Mouse (Mus musculus) brain, embryonic 14.5 days (tissue): ENCODE results near the gene Msmo1.

Experiments used
- CTCF ChIP-seq: fragments of 200-500 bp; IDR thresholded peaks from 2 replicates; pipeline ENCODE4 v1.5.1; 2012; ENCODE audit warnings: inconsistent platforms, mild to moderate bottlenecking, moderate library complexity, borderline replicate concordance; ENCODE audit not compliant: insufficient read depth, insufficient read length; ENCODE audit errors: extremely low read depth
- POLR2A ChIP-seq: fragments of 200-500 bp; IDR thresholded peaks from 2 replicates; pipeline ENCODE4 v1.6.1; 2012; ENCODE audit warnings: mild to moderate bottlenecking, inconsistent platforms, borderline replicate concordance; ENCODE audit not compliant: poor library complexity, insufficient read depth, insufficient read length, severe bottlenecking; ENCODE audit errors: extremely low read depth

DNA sequence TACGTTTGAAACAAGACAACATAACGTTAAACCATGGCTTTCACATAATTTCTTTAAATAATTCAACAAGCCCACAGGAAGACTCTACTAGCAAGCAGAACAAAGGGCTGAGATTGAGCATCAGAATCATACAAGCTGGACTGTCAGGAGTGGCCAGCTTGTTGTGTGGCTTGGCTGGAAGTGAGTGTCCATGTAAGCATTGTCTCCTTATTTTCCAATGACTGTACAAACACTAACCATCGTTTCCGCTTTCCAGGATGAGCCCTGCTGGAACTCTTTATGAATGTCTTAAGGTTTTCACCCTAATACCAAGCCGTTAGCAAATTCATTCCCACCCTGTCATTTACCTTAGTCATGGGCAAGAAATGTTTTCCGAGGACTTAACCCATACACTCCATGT, 42.7 kb downstream of the Msmo1 start:
- TF ChIP-seq CTCF (no peak), POLR2A (no peak)
